Mouse (Mus musculus): ENCODE measurements at regions not wholly inside any gene's neighbourhood (a gene's known extent, or its start where the extent isn't known, plus 50 kb on each side); places are given as distances from the start of the nearest gene placed in this dataset.
A peak's percentile ranks its signal among the peaks of the same experiment; 100 is the strongest.

- ATAC-seq (ENCODE audit: low FRiP score, low read depth): no peak
- no peak overlapping the region for H3K9ac ChIP-seq
- H3K4me3 ChIP-seq: no peak overlapping the region
- no peaks in the 10 kb centered on the region for H3K36me3 ChIP-seq
- no peaks in the 10 kb centered on the region for H3K9me3 ChIP-seq
- WGBS: 43% methylated on average over 1 of the region's 1 CpGs
- no peak overlapping the region for H3K27ac ChIP-seq
- H3K4me1 ChIP-seq: no peaks in the 10 kb centered on the region
- no peak overlapping the region for H3K4me2 ChIP-seq (replicated peaks)
- H3K27me3 ChIP-seq: no peaks in the 10 kb centered on the region
These were observed 88.2 kb downstream of the Chst1 start for GRCm38 (mm10) chr2:92687702-92688101.

DNA sequence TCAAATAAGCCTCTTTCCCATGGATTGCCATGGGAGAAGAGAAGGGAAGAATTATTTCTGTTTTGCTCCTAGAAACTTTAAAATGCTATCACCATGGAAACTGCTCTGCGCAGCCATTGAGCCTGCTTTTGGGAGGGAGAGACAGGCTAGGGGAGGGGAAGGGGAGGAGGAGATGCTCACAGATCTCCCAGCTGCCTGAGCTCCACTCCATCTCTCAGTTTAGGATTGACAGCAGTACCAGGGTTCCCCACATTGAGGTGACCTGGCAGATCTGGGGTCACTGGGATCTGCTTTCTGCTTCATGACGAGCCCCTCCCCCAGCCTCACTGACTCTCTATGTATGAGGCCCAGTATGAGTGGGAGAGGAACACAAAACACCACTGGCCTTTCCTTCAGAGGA is 89.7 kb downstream of the Chst1 start:
- H3K9ac ChIP-seq: 0 out of 2 replicates have a peak overlapping the region, but pooled peaks have one; percentile 8
- WGBS: 51% methylated on average over 2 of the region's 2 CpGs
- H3K4me2 ChIP-seq (replicated peaks): no peak overlapping the region
- no peaks in the 10 kb centered on the region for H3K9me3 ChIP-seq
- no peak overlapping the region for H3K27ac ChIP-seq
- H3K36me3 ChIP-seq: no peaks in the 10 kb centered on the region
- H3K4me3 ChIP-seq: no peak overlapping the region
- no peaks in the 10 kb centered on the region for H3K4me1 ChIP-seq
- no peak for ATAC-seq (ENCODE audit: low FRiP score, low read depth)
- no peaks in the 10 kb centered on the region; the same call in 1 of the 2 replicates for H3K27me3 ChIP-seq

DNA sequence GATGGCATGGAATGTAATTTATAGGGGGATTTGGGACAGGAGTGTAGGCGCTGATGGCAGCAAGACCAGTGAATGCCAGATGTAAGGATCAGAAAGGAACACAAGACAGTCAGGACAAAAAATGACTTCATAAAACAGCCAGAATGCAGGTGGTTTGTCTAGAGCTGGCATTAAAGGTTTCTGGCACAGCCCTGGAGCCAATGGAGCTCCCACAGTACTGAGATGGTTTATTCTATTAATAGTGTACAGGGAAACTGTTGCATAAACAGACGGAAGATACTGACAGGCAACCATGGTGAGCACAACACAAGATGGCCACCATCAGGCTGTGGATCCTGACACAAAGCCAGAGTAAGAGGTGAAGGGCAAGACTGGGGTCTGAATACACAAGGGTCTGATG is 90.8 kb downstream of the Chst1 start:
- WGBS: 71% methylated on average over 2 of the region's 2 CpGs
- Histone ChIP-seq H3K4me1 (no peaks in the 10 kb centered on the region), H3K4me3 (no peak overlapping the region), H3K9me3 (no peaks in the 10 kb centered on the region), H3K27me3 (no peaks in the 10 kb centered on the region; the same call in 1 of the 2 replicates), H3K4me2 (replicated peaks) (no peak overlapping the region), H3K9ac (no peak overlapping the region), H3K27ac (no peak overlapping the region), H3K36me3 (no peaks in the 10 kb centered on the region)
- no peak for ATAC-seq (ENCODE audit: low FRiP score, low read depth)

DNA sequence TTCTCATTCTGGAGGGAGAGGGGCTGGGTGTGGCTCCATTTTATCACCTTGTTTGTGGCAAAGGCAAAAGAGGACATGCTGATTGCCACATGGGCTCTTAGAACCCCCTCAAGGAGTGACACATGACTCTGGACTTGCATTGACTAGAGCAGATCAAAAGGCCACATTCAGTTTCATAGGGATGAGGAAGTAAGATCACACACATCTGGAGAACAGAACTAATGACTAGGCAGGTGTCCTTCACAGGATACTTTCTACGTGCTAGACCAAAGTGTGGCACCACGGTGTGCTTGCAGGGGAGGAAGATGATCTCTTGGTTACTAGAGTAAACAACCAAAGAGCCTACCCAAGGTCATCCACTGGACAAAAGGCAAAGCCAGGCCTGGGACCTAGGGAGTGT is 91.9 kb downstream of the Chst1 start:
- WGBS: 63% methylated on average over 2 of the region's 2 CpGs
- H3K27me3 ChIP-seq: no peaks in the 10 kb centered on the region; the same call in 1 of the 2 replicates

GRCm38 (mm10) chr2:92692623-92693022 is 93.1 kb downstream of the Chst1 start:
- Histone ChIP-seq H3K4me2 (replicated peaks) (no peak overlapping the region), H3K9me3 (no peaks in the 10 kb centered on the region), H3K9ac (no peak overlapping the region), H3K27me3 (no peaks in the 10 kb centered on the region; the same call in 1 of the 2 replicates), H3K27ac (no peak overlapping the region), H3K4me3 (no peak overlapping the region), H3K4me1 (no peaks in the 10 kb centered on the region), H3K36me3 (no peaks in the 10 kb centered on the region)
- WGBS: 71% methylated on average over 1 of the region's 1 CpGs
- no peak for ATAC-seq (ENCODE audit: low FRiP score, low read depth)

More for the DNA sequence above, 91.9 kb downstream of the Chst1 start:
- H3K4me3 ChIP-seq: no peak overlapping the region
- H3K9me3 ChIP-seq: no peaks in the 10 kb centered on the region
- H3K27ac ChIP-seq: no peak overlapping the region
- H3K9ac ChIP-seq: no peak overlapping the region
- no peak overlapping the region for H3K4me2 ChIP-seq (replicated peaks)
- no peaks in the 10 kb centered on the region for H3K36me3 ChIP-seq
- H3K4me1 ChIP-seq: no peaks in the 10 kb centered on the region
- ATAC-seq (ENCODE audit: low FRiP score, low read depth): no peak

- Histone ChIP-seq H3K9me3 (no peaks in the 10 kb centered on the region), H3K27me3 (no peaks in the 10 kb centered on the region; the same call in 1 of the 2 replicates)
- ATAC-seq (ENCODE audit: low FRiP score, low read depth): no peak
These were observed 93.5 kb downstream of the Chst1 start for GRCm38 (mm10) chr2:92693024-92693423.

GRCm38 (mm10) chr2:92694797-92695196 is 95.3 kb downstream of the Chst1 start:
- Histone ChIP-seq H3K36me3 (no peaks in the 10 kb centered on the region), H3K9ac (no peak overlapping the region), H3K4me1 (no peaks in the 10 kb centered on the region), H3K9me3 (no peaks in the 10 kb centered on the region), H3K4me2 (replicated peaks) (no peak overlapping the region), H3K27ac (no peak overlapping the region), H3K27me3 (no peaks in the 10 kb centered on the region; the same call in 1 of the 2 replicates), H3K4me3 (no peak overlapping the region)
- ATAC-seq (ENCODE audit: low FRiP score, low read depth): no peak
- WGBS: 81% methylated on average over 2 of the region's 2 CpGs

More at GRCm38 (mm10) chr2:92693024-92693423, 93.5 kb downstream of the Chst1 start:
- H3K27ac ChIP-seq: no peak overlapping the region
- H3K4me3 ChIP-seq: no peak overlapping the region
- no peaks in the 10 kb centered on the region for H3K36me3 ChIP-seq
- no peak overlapping the region for H3K4me2 ChIP-seq (replicated peaks)
- H3K9ac ChIP-seq: no peak overlapping the region
- no peaks in the 10 kb centered on the region for H3K4me1 ChIP-seq

DNA sequence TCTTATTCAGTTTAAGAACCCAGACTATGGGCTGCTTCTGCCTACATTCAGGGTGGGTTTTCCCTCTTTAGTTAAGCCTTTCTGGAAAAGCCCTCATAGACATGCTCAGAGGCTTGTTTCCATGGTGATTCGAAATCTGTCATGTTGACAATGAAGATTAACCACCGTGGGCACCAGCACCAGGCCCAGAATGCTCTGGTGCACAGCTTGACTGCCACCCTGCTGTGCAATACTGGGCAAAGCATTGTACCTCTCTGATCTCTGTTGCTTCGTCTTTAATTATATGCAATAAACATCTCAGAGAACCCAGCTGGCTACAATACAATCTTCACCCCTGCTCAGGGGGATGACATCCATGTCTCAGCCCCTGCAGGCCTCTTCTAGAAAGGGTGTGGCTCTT is 96.4 kb downstream of the Chst1 start:
- 40% methylated on average over 3 of the region's 3 CpGs for WGBS
- Histone ChIP-seq H3K27me3 (no peaks in the 10 kb centered on the region; the same call in 1 of the 2 replicates), H3K9ac (no peak overlapping the region), H3K27ac (no peak overlapping the region), H3K4me1 (no peaks in the 10 kb centered on the region), H3K4me2 (replicated peaks) (no peak overlapping the region), H3K9me3 (no peaks in the 10 kb centered on the region), H3K4me3 (no peak overlapping the region), H3K36me3 (no peaks in the 10 kb centered on the region)
- ATAC-seq (ENCODE audit: low FRiP score, low read depth): no peak

DNA sequence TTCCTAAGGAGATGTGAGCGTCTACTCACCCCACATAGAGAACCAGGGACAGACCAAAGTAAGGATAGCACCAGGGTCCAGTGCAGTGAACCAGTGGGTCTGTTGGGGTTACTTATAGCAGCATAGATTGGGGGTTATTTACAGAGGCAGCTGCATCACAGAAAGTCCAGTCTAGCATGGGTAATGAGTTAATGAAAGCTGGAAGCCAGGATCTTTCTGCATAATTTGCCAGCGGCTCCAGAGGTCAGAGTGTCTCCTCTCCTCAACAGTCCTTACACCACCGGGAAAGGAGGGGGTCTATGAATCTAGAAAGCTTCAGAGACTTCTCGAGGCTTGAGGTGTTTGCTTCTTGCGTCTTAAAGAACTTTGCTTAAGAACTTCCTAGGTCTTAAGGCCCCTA is 98.2 kb downstream of the Chst1 start:
- no peak overlapping the region for H3K9ac ChIP-seq
- no peaks in the 10 kb centered on the region for H3K4me1 ChIP-seq
- no peak overlapping the region for H3K4me3 ChIP-seq
- H3K27me3 ChIP-seq: no peaks in the 10 kb centered on the region; the same call in 1 of the 2 replicates
- H3K36me3 ChIP-seq: no peaks in the 10 kb centered on the region
- H3K9me3 ChIP-seq: no peaks in the 10 kb centered on the region
- no peak overlapping the region for H3K4me2 ChIP-seq (replicated peaks)
- ATAC-seq (ENCODE audit: low FRiP score, low read depth): no peak
- H3K27ac ChIP-seq: no peak overlapping the region
- WGBS: 76% methylated on average over 5 of the region's 5 CpGs

DNA sequence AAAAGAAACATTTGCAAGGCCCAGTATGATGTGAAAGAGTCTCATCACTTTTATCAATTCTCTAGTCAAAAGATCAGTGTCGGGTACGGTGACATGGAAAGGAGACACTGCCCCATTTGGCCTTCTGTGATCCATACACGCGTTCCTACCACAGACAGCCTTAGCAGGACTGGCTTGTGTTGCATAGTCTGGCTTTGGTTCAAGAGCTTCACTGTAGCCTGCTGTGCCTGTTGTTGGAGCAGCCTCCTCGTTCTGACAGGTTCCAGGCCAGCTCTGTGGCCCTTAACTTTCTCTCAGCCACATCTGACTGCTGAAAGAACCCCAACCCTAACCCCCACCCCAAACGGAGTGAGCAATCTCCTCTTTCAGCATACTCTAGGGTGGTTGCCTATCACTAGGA is 99.9 kb downstream of the Chst1 start:
- ATAC-seq (ENCODE audit: low FRiP score, low read depth): no peak
- Histone ChIP-seq H3K27me3 (no peaks in the 10 kb centered on the region), H3K27ac (no peak overlapping the region), H3K9me3 (no peaks in the 10 kb centered on the region), H3K9ac (no peak overlapping the region), H3K4me3 (no peak overlapping the region), H3K4me2 (replicated peaks) (no peak overlapping the region), H3K36me3 (no peaks in the 10 kb centered on the region), H3K4me1 (no peaks in the 10 kb centered on the region)
- WGBS: 83% methylated on average over 6 of the region's 6 CpGs

DNA sequence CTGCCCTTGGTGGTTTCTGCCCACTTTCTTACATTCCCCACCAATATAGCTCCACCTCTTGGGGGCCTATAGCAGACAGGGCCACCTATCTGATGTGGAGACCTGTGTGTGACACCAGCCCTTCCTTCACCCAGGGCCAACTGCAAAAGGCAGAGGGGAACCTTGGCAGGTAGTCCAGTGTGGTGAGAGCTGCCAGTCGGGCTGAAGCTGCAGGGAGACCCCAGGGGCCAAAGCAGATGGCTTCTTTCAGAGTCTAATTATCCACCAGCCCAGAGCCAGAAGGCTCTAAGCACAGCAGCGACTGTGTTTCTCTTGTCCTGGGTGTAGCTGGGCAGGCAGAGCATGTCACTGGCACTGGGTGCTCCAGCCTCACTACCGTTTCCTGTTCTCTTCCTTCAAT is 104.5 kb downstream of the Chst1 start:
- H3K36me3 ChIP-seq: no peaks in the 10 kb centered on the region
- no peaks in the 10 kb centered on the region for H3K4me1 ChIP-seq
- H3K27me3 ChIP-seq: no peaks in the 10 kb centered on the region
- 55% methylated on average over 3 of the region's 3 CpGs for WGBS
- H3K4me3 ChIP-seq: no peak overlapping the region
- H3K27ac ChIP-seq: no peak overlapping the region
- H3K9ac ChIP-seq: no peak overlapping the region
- ATAC-seq (ENCODE audit: low FRiP score, low read depth): no peak
- no peak overlapping the region for H3K4me2 ChIP-seq (replicated peaks)
- no peaks in the 10 kb centered on the region for H3K9me3 ChIP-seq

GRCm38 (mm10) chr2:92709668-92710067 is 110.2 kb downstream of the Chst1 start:
- H3K36me3 ChIP-seq: no peaks in the 10 kb centered on the region
- no peaks in the 10 kb centered on the region for H3K27me3 ChIP-seq
- H3K9me3 ChIP-seq: no peaks in the 10 kb centered on the region
- H3K9ac ChIP-seq: no peak overlapping the region
- 0 out of 2 replicates have a peak, but pooled peaks cover 6% of the 10 kb centered on the region for H3K4me1 ChIP-seq
- H3K27ac ChIP-seq: no peak overlapping the region
- no peak overlapping the region for H3K4me2 ChIP-seq (replicated peaks)
- 83% methylated on average over 3 of the region's 3 CpGs for WGBS
- ATAC-seq (ENCODE audit: low FRiP score, low read depth): no peak
- H3K4me3 ChIP-seq: no peak overlapping the region

DNA sequence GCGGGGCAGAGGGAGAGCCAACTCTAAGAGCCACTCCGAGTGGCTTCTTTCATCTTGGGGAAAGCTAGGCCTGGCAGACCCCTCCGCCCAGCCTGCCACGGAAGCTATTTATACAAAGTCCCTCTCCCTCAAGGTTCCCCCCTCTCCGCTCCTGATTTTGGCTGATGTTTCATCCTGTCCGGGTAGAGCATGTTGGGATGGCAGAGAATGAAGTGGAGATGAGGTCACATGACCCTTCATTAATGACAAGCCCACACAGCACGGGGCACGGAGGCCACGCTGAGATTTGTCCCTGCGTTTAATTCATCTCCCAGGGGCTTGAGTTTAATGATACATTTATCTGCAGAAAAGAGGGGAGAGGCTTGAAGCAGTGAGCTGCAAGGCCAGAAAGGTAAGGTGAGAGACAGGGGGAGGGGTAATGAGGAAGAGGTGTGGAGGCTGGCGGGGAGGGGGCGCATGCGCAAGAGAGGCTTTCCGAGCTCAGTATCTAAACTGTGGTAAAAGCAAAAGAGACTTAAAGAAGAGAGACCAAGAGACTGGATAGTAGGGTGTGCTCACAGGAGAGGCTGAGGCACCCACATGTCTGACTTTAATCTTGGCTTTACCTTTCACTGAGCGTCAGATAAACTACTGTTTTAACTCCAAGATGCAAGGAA is 111.7 kb downstream of the Chst1 start:
- H3K4me2 ChIP-seq (replicated peaks): peak overlapping the region; percentile 49
- H3K4me3 ChIP-seq: peak overlapping the region; percentile 21
- no peaks in the 10 kb centered on the region for H3K27me3 ChIP-seq
- H3K36me3 ChIP-seq: no peaks in the 10 kb centered on the region
- no peaks in the 10 kb centered on the region for H3K9me3 ChIP-seq
- no peak overlapping the region for H3K27ac ChIP-seq
- WGBS: 26% methylated on average over 15 of the region's 15 CpGs
- H3K4me1 ChIP-seq: 0 out of 2 replicates have a peak, but pooled peaks cover 6% of the 10 kb centered on the region
- H3K9ac ChIP-seq: peak overlapping the region; percentile 1; the same call in 1 of the 2 replicates
- no peak for ATAC-seq (ENCODE audit: low FRiP score, low read depth)

All from limb, embryonic 13.5 days (tissue).